Mouse (Mus musculus): Measurements from ENCODE around the gene Prep.

Gene Prep

DNA sequence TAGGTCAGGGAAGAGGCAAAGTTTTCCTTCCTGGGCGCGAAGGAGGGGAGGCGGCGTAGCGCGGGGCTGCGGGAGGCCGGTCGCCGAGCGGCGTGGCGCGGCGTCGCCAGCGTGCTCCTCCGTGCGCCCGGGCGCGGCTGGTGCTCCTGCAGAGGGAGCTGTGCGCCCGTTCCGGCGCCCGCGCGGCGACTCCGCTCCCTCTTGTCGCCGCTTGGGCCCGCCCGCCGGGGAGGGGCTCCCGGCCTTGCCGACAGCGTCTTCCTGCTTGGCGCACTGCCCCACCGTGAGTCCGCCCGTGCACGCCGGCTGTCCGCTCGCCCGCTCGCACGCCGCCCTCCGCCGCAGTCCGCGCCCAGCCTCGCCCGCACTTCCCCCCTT lies at the start of gene Prep:
Gene Prep, plus strand, starts transcription at position 273 of the 378 bp plus-strand sequence.
- DNase-seq (ENCODE audit: low spot score in 2 of 2), result peak; percentile 75 to 88

- no peak for DNase-seq (ENCODE audit: low spot score in 2 of 2)
Observed at GRCm38 (mm10) chr10:45017352-45017751, 49.7 kb upstream of the Prep start.

- DNase-seq (ENCODE audit: low spot score in 2 of 2), result no peak
Observed at GRCm38 (mm10) chr10:45017851-45018250, 49.2 kb upstream of the Prep start.

DNA sequence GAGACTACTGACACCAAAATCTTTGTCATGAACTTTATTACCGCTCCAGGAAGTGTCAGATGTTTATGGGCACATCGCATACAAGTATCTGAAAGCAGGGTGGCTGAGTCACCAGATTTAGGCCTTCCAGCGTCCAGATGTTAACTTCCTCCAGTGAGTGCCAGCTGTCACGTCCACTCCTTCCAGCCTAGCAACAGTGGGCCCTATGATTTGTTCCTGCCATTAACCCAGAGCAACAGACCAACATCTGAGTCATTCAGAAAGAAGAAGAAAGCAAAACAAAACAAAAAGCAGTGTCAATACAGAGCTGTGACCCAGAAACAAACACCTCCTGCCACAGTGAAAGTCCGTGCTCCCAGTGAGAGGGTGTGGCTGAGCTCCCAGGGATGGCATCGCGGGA lies 47.6 kb upstream of the Prep start:
- DNase-seq (ENCODE audit: low spot score in 2 of 2), result no peak

DNA sequence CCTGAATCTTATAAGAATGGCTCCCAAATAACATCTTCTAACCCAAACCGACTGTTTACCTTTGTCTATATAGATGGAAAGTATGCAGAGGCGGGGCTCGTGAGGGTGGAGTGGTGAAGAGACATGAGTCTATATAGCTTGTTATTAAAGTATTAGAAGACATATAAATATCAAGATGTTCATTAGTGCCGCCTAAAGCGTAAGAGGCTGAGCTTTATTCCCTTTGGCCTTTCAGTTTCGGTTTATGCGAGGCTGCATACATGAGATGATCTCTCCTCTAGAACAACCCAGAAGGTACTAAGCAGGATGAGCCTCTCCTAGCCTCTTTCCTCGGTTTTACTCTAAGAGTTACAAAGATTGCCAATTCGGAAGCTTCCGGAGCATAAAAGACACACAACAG lies 47.2 kb upstream of the Prep start:
- DNase-seq (ENCODE audit: low spot score in 2 of 2), result no peak

DNA sequence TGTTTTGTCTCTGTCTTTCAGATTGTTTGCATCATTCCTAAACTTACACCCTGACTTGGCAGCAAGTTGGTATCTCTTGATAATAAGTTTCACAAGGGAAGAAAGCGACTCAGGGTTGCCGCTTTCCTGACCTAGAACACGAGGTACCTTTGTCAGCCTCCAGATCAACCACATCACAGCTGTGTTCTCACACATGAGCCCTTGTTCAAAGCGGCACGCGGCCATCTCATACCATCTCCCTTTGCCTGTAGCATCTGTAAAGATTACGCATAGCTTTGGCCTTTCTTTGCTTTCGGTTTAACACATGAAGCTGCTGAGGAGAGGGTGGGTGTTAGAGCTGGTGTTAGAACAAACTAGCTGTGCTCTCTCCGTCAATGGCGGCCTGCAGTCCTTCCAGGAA lies 46.7 kb upstream of the Prep start:
- DNase-seq (ENCODE audit: low spot score in 2 of 2), result no peak

- no peak for DNase-seq (ENCODE audit: low spot score in 2 of 2)
Observed at GRCm38 (mm10) chr10:45025184-45025583, 41.8 kb upstream of the Prep start.

DNA sequence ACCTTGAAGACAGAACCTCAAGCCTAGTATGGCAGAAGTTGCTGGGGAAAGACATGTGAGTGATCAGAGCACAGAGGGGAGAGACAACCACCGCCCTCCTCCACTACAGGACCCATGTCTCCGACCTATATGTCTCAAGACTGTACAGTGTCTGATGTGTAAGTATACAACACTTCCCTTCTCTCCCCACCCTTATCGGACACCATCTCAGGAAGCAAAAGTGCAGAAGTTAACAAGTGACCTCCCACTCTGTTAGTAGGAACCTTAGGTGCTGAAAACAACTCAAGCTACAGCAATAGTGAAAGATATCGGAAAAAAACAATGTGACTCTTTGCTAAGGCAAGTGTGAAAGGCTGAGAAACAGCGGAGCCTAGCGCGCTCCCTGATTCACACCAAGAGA lies 40.1 kb upstream of the Prep start:
- DNase-seq (ENCODE audit: low spot score in 2 of 2), result no peak

GRCm38 (mm10) chr10:45045268-45045928 lies 21.6 kb upstream of the Prep start:
- DNase-seq (ENCODE audit: low spot score in 2 of 2), result peak; percentile 75 to 83

GRCm38 (mm10) chr10:45048158-45048557 lies 18.8 kb upstream of the Prep start:
- no peak for DNase-seq (ENCODE audit: low spot score in 2 of 2)

DNA sequence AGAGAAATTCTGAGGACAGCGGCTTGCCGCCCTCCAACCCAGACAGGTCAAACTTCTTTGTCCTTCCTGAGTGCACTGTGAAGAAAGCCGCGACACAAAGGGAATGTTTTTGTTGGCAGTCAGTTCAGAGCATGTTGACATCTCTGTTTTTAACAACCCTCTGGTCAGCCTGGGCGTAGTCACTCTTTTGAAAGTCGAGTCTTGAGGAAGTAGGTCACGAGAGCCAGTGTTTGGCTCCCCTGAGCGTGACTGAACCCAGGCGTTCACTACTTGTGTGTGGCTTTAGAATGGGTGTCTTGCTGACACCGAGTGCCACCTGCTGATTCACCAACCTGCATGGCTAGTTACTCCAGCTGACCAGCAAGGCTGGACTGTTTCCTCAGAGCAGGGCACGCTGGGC lies 18.4 kb upstream of the Prep start:
- DNase-seq (ENCODE audit: low spot score in 2 of 2), result no peak

DNA sequence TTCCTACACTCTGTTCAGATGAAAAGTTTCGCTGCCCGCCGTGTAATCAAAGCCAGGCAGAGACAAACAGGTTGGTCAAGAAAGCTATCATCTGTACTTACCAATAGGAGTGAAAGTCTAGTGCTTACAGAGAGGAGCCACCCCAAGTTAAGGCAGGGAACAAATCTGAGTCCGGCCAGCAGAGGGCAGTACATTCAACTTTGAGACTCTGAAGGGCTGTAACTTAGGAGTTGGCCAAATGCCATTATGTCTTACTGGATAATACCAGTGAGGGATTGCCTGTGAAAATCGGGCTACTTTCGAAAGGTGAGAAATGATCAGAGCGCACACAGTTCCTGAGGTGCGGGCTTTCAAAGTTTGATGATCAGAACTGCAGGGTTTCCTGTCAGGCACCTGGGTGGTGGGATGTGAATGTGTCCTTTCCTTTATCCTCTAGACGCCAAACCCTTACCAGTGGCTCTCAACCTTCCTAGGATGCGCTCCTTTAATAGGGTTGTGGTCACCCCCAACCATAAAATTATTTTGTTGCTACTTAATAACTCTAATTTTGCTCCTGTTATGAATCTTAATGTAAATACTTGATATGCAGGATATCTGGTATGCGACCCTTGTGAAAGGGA lies 15.8 kb upstream of the Prep start:
- DNase-seq (ENCODE audit: low spot score in 2 of 2), result peak; percentile 41 to 69

GRCm38 (mm10) chr10:45058361-45058760 lies 8.6 kb upstream of the Prep start:
- DNase-seq (ENCODE audit: low spot score in 2 of 2), result no peak

DNA sequence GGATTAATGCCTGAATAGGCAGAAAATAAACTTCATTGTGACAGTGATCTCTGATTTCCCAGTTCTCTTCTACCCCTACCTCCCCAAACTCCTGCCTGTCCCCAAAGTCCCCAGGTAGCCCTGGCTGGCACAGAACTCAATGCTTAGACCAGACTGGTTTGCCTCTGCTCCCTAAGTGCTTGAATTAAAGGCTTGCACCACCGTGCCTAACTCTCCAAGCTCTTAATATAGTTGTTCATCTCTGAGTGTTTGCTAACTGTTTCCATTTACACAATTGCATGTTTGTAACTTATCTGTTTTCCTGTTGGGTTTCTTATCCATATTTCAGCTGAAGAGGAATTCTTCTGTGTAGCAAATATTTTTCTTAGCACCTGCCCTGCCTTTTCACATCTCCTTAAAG lies 6.2 kb upstream of the Prep start:
- no peak for DNase-seq (ENCODE audit: low spot score in 2 of 2)

- DNase-seq (ENCODE audit: low spot score in 2 of 2), result no peak
Observed at GRCm38 (mm10) chr10:45066131-45066930, 672 bp upstream of the Prep start.

DNA sequence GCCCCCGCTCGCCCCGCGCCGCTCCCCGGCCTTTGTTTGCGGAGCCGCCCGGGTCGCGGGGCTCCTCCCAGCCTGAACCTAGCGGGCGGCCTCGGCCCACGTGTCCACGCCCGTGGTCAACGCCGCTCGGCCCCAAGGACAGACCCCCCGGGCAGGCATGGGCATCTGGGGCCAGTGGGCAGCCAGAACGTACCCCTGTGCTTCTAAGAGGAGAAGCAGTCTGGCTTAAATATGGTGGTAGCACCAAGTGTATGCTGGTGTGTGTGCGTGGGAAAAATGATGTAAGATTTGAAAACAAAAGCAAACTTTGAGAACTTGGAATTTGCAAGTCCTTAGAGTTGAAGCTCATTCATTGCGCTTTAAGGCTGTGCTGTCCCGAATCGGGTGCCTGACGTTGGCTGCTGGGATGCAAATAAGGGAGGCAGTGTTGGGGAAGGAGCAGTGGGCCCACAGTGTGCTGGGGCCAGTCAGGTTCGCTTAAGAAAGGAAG lies 478 bp downstream of the Prep start:
- DNase-seq (ENCODE audit: low spot score in 2 of 2), result no peak

- no peak for DNase-seq (ENCODE audit: low spot score in 2 of 2)
Observed at GRCm38 (mm10) chr10:45069557-45069956, 2.6 kb downstream of the Prep start.

DNA sequence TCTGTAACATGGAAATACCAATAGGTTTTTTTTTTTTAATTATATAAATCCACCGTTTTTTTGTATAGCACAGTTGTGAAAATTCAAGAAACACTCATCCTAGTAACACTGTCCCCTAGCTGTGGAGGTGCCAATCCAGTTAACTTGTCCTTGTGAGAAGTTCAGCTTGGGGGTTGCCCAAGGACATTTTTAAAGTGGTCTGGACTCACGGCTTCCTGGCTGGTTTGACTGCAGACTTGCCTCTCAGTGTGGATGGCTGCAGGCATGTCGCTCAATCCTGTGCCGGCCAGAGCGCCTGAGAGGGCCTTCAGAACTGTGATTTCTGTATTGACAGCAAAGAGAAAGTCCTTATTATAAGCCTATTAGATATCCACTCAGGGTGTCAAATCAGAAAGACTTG lies 3.4 kb downstream of the Prep start:
- no peak for DNase-seq (ENCODE audit: low spot score in 2 of 2)

- DNase-seq (ENCODE audit: low spot score in 2 of 2), result no peak
Observed at GRCm38 (mm10) chr10:45070929-45071813, 4.2 kb downstream of the Prep start.

GRCm38 (mm10) chr10:45072339-45072738 lies 5.3 kb downstream of the Prep start:
- DNase-seq (ENCODE audit: low spot score in 2 of 2), result no peak

- DNase-seq (ENCODE audit: low spot score in 2 of 2), result no peak
Observed at GRCm38 (mm10) chr10:45074543-45074942, 7.5 kb downstream of the Prep start.

Measured in cerebellum, postnatal 4 days (tissue).